Mouse (Mus musculus) erythroblast, embryonic 14.5 days (primary cell): ENCODE data around the gene Ppp1r9a.

ENCODE experiments used
- GATA1 ChIP-seq: IDR thresholded peaks from 2 replicates; pipeline ENCODE4 v1.6.1; 2012; ENCODE audit warnings: low read length, inconsistent platforms, mixed read lengths
- TAL1 ChIP-seq: IDR thresholded peaks from 3 replicates; pipeline ENCODE4 v1.6.1; 2012; ENCODE audit warnings: low read length, inconsistent platforms, mixed read lengths

DNA sequence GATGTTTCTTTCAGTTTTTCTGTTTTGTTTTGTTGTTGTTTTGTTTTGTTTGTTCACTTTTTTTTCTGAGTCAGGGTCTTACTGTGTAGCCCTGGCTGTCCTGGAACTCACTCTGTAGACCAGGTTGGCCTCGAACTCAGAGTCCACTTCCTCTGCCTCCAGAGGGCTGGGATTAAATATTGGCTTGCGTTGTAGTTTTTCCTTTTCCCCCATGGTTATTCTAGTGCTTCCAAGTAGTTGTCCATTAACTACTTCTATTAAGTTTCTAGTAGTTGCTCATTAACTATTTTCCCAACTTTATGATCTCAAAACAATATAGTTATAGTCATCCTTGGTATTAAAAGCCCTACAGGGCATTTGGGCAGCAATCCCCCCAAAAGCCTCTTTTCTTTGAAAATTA is 41.1 kb downstream of the Ppp1r9a start:
- no peak for TF ChIP-seq GATA1
- no peak for TF ChIP-seq TAL1
